Mouse (Mus musculus): ENCODE measurements at regions not wholly inside any gene's neighbourhood (a gene's known extent, or its start where the extent isn't known, plus 50 kb on each side); places are given as distances from the start of the nearest gene placed in this dataset.

- H3K9me3 ChIP-seq (ENCODE audit: control insufficient read depth, low read length), result no peaks in the 10 kb centered on the region
- H3K9ac ChIP-seq (ENCODE audit: low read depth, low read length), result no peak overlapping the region
- H3K4me2 ChIP-seq (ENCODE audit: low read depth, low read length), result no peak overlapping the region
- WGBS, result 88% methylated on average over 3 of the region's 3 CpGs
- peaks cover 3% of the 10 kb centered on the region; the same call in 1 of the 2 replicates for H3K4me1 ChIP-seq (ENCODE audit: control insufficient read depth, insufficient read depth, low read length)
- H3K36me3 ChIP-seq (ENCODE audit: control insufficient read depth, insufficient read depth, low read length), result no peaks in the 10 kb centered on the region
- H3K27ac ChIP-seq (ENCODE audit: low read length), result no peak overlapping the region
- H3K4me3 ChIP-seq (ENCODE audit: low read length), result no peak overlapping the region
- H3K27me3 ChIP-seq (replicated peaks; ENCODE audit: control insufficient read depth, insufficient read depth, low read length), result no peaks in the 10 kb centered on the region
- no peak for ATAC-seq
These were observed 102.2 kb downstream of the Cbln1 start for GRCm38 (mm10) chr8:87370194-87370593.

- Histone ChIP-seq H3K9me3 (ENCODE audit: control insufficient read depth, low read length) (no peaks in the 10 kb centered on the region), H3K4me3 (ENCODE audit: low read length) (no peak overlapping the region), H3K27me3 (replicated peaks; ENCODE audit: control insufficient read depth, insufficient read depth, low read length) (no peaks in the 10 kb centered on the region), H3K27ac (ENCODE audit: low read length) (no peak overlapping the region), H3K4me2 (ENCODE audit: low read depth, low read length) (no peak overlapping the region), H3K9ac (ENCODE audit: low read depth, low read length) (no peak overlapping the region), H3K36me3 (ENCODE audit: control insufficient read depth, insufficient read depth, low read length) (no peaks in the 10 kb centered on the region), H3K4me1 (ENCODE audit: control insufficient read depth, insufficient read depth, low read length) (no peaks in the 10 kb centered on the region)
- 79% methylated on average over 4 of the region's 4 CpGs for WGBS
- no peak for ATAC-seq
These were observed 121.9 kb downstream of the Cbln1 start for GRCm38 (mm10) chr8:87350471-87350870.

- no peaks in the 10 kb centered on the region for H3K4me1 ChIP-seq (ENCODE audit: control insufficient read depth, insufficient read depth, low read length)
- 42% methylated on average over 4 of the region's 4 CpGs for WGBS
These were observed 122.6 kb downstream of the Cbln1 start for GRCm38 (mm10) chr8:87349781-87350181.

GRCm38 (mm10) chr8:87329371-87329770 is 143.0 kb downstream of the Cbln1 start:
- Histone ChIP-seq H3K4me1 (ENCODE audit: control insufficient read depth, insufficient read depth, low read length) (no peaks in the 10 kb centered on the region), H3K9ac (ENCODE audit: low read depth, low read length) (no peak overlapping the region), H3K27me3 (replicated peaks; ENCODE audit: control insufficient read depth, insufficient read depth, low read length) (no peaks in the 10 kb centered on the region), H3K4me2 (ENCODE audit: low read depth, low read length) (no peak overlapping the region), H3K9me3 (ENCODE audit: control insufficient read depth, low read length) (no peaks in the 10 kb centered on the region), H3K36me3 (ENCODE audit: control insufficient read depth, insufficient read depth, low read length) (no peaks in the 10 kb centered on the region), H3K4me3 (ENCODE audit: low read length) (no peak overlapping the region), H3K27ac (ENCODE audit: low read length) (no peak overlapping the region)
- 83% methylated on average over 1 of the region's 1 CpGs for WGBS
- ATAC-seq, result no peak

More at GRCm38 (mm10) chr8:87349781-87350181, 122.6 kb downstream of the Cbln1 start:
- Histone ChIP-seq H3K27ac (ENCODE audit: low read length) (no peak overlapping the region), H3K4me3 (ENCODE audit: low read length) (no peak overlapping the region), H3K27me3 (replicated peaks; ENCODE audit: control insufficient read depth, insufficient read depth, low read length) (no peaks in the 10 kb centered on the region), H3K9me3 (ENCODE audit: control insufficient read depth, low read length) (no peaks in the 10 kb centered on the region), H3K4me2 (ENCODE audit: low read depth, low read length) (no peak overlapping the region), H3K36me3 (ENCODE audit: control insufficient read depth, insufficient read depth, low read length) (no peaks in the 10 kb centered on the region), H3K9ac (ENCODE audit: low read depth, low read length) (no peak overlapping the region)
- ATAC-seq, result no peak

GRCm38 (mm10) chr8:87314570-87314969 is 157.8 kb downstream of the Cbln1 start:
- 42% methylated on average over 3 of the region's 3 CpGs for WGBS
- no peak for ATAC-seq

GRCm38 (mm10) chr8:87311282-87311681 is 161.1 kb downstream of the Cbln1 start:
- Histone ChIP-seq H3K4me3 (ENCODE audit: low read length) (no peak overlapping the region), H3K36me3 (ENCODE audit: control insufficient read depth, insufficient read depth, low read length) (no peaks in the 10 kb centered on the region), H3K4me1 (ENCODE audit: control insufficient read depth, insufficient read depth, low read length) (no peaks in the 10 kb centered on the region), H3K27ac (ENCODE audit: low read length) (no peak overlapping the region), H3K9me3 (ENCODE audit: control insufficient read depth, low read length) (no peaks in the 10 kb centered on the region), H3K4me2 (ENCODE audit: low read depth, low read length) (no peak overlapping the region), H3K27me3 (replicated peaks; ENCODE audit: control insufficient read depth, insufficient read depth, low read length) (no peaks in the 10 kb centered on the region), H3K9ac (ENCODE audit: low read depth, low read length) (no peak overlapping the region)
- WGBS, result 74% methylated on average over 7 of the region's 7 CpGs
- no peak for ATAC-seq

More at GRCm38 (mm10) chr8:87314570-87314969, 157.8 kb downstream of the Cbln1 start:
- Histone ChIP-seq H3K36me3 (ENCODE audit: control insufficient read depth, insufficient read depth, low read length) (no peaks in the 10 kb centered on the region), H3K9me3 (ENCODE audit: control insufficient read depth, low read length) (no peaks in the 10 kb centered on the region), H3K27me3 (replicated peaks; ENCODE audit: control insufficient read depth, insufficient read depth, low read length) (no peaks in the 10 kb centered on the region), H3K4me1 (ENCODE audit: control insufficient read depth, insufficient read depth, low read length) (no peaks in the 10 kb centered on the region), H3K4me3 (ENCODE audit: low read length) (no peak overlapping the region), H3K9ac (ENCODE audit: low read depth, low read length) (no peak overlapping the region), H3K4me2 (ENCODE audit: low read depth, low read length) (no peak overlapping the region), H3K27ac (ENCODE audit: low read length) (no peak overlapping the region)

GRCm38 (mm10) chr8:87308311-87308710 is 164.1 kb downstream of the Cbln1 start:
- Histone ChIP-seq H3K27me3 (replicated peaks; ENCODE audit: control insufficient read depth, insufficient read depth, low read length) (no peaks in the 10 kb centered on the region), H3K9ac (ENCODE audit: low read depth, low read length) (no peak overlapping the region), H3K4me2 (ENCODE audit: low read depth, low read length) (no peak overlapping the region), H3K9me3 (ENCODE audit: control insufficient read depth, low read length) (no peaks in the 10 kb centered on the region), H3K36me3 (ENCODE audit: control insufficient read depth, insufficient read depth, low read length) (no peaks in the 10 kb centered on the region), H3K4me3 (ENCODE audit: low read length) (no peak overlapping the region), H3K4me1 (ENCODE audit: control insufficient read depth, insufficient read depth, low read length) (no peaks in the 10 kb centered on the region), H3K27ac (ENCODE audit: low read length) (no peak overlapping the region)
- WGBS, result 66% methylated on average over 3 of the region's 3 CpGs
- ATAC-seq, result no peak

GRCm38 (mm10) chr8:87305001-87305400 is 167.4 kb downstream of the Cbln1 start:
- Histone ChIP-seq H3K9ac (ENCODE audit: low read depth, low read length) (no peak overlapping the region), H3K4me3 (ENCODE audit: low read length) (no peak overlapping the region), H3K4me2 (ENCODE audit: low read depth, low read length) (no peak overlapping the region), H3K36me3 (ENCODE audit: control insufficient read depth, insufficient read depth, low read length) (no peaks in the 10 kb centered on the region), H3K4me1 (ENCODE audit: control insufficient read depth, insufficient read depth, low read length) (no peaks in the 10 kb centered on the region), H3K9me3 (ENCODE audit: control insufficient read depth, low read length) (no peaks in the 10 kb centered on the region), H3K27ac (ENCODE audit: low read length) (no peak overlapping the region), H3K27me3 (replicated peaks; ENCODE audit: control insufficient read depth, insufficient read depth, low read length) (no peaks in the 10 kb centered on the region)
- 66% methylated on average over 6 of the region's 6 CpGs for WGBS
- no peak for ATAC-seq

GRCm38 (mm10) chr8:87303522-87303921 is 168.9 kb downstream of the Cbln1 start:
- Histone ChIP-seq H3K36me3 (ENCODE audit: control insufficient read depth, insufficient read depth, low read length) (no peaks in the 10 kb centered on the region), H3K4me2 (ENCODE audit: low read depth, low read length) (no peak overlapping the region), H3K9ac (ENCODE audit: low read depth, low read length) (no peak overlapping the region), H3K4me3 (ENCODE audit: low read length) (no peak overlapping the region), H3K27me3 (replicated peaks; ENCODE audit: control insufficient read depth, insufficient read depth, low read length) (no peaks in the 10 kb centered on the region), H3K4me1 (ENCODE audit: control insufficient read depth, insufficient read depth, low read length) (no peaks in the 10 kb centered on the region), H3K9me3 (ENCODE audit: control insufficient read depth, low read length) (no peaks in the 10 kb centered on the region), H3K27ac (ENCODE audit: low read length) (no peak overlapping the region)
- no peak for ATAC-seq
- WGBS, result 88% methylated on average over 5 of the region's 5 CpGs

GRCm38 (mm10) chr8:87297761-87298160 is 174.6 kb downstream of the Cbln1 start:
- Histone ChIP-seq H3K4me1 (ENCODE audit: control insufficient read depth, insufficient read depth, low read length) (no peaks in the 10 kb centered on the region), H3K4me3 (ENCODE audit: low read length) (no peak overlapping the region), H3K9me3 (ENCODE audit: control insufficient read depth, low read length) (no peaks in the 10 kb centered on the region), H3K4me2 (ENCODE audit: low read depth, low read length) (no peak overlapping the region), H3K27me3 (replicated peaks; ENCODE audit: control insufficient read depth, insufficient read depth, low read length) (no peaks in the 10 kb centered on the region), H3K9ac (ENCODE audit: low read depth, low read length) (no peak overlapping the region), H3K36me3 (ENCODE audit: control insufficient read depth, insufficient read depth, low read length) (no peaks in the 10 kb centered on the region), H3K27ac (ENCODE audit: low read length) (no peak overlapping the region)
- WGBS, result 85% methylated on average over 6 of the region's 6 CpGs
- no peak for ATAC-seq

Measured in intestine, embryonic 16.5 days (tissue).